Mouse (Mus musculus): ENCODE results near the gene Lix1l.
"Not testable (repeated sequence)": the region's sequence is repeated elsewhere in the genome, so short reads cannot be mapped to it uniquely, and the experiment has no call there.

Lix1l gene

DNA sequence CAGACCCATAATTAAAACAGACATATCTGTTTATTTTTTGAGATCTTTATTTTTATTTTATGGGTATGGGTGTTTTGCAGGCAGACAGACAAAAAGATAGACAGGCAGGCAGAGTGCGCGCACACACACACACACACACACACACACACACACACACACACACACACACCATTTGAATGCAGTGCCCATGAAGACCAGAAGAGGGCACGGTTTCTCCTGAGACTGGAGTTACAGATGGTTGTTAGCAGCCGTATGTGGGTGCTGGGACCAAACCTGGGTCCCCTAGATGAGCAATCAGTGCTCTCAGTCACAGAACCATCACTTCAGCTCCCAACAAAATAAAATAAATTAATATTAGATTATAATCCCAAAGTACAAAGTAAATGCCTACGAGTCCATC is 17.6 kb upstream of the Lix1l start:
- no peak for DNase-seq (ENCODE audit: low spot score in 2 of 2)

DNA sequence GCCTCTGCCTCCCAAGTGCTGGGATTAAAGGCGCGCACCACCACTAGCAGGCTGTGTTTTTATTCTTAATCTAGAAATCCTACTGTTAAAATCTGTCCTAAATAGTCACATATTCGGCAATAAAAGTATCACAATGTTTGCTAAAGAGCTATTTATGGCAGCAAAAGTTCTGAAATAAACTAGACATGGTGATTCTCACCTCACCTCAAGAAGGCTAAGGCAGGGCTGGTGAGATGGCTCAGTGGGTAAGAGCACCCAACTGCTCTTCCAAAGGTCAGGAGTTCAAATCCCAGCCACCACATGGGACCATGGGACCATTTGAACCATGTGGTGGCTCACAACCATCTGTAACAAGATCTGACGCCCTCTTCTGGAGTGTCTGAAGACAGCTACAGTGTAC is 10.3 kb upstream of the Lix1l start:
- no peak for DNase-seq (ENCODE audit: low spot score in 2 of 2)

- no peak for DNase-seq (ENCODE audit: low spot score in 2 of 2)
Measured at GRCm38 (mm10) chr3:96593374-96593773, 7.6 kb upstream of the Lix1l start.

GRCm38 (mm10) chr3:96593790-96594560 is 7.0 kb upstream of the Lix1l start, which contains the start of gene Polr3gl:
TSS of gene Polr3gl (minus strand) at chr3:96594181.
- peak; percentile 93 to 95 for DNase-seq (ENCODE audit: low spot score in 2 of 2)

- DNase-seq (ENCODE audit: low spot score in 2 of 2), result no peak
Measured at GRCm38 (mm10) chr3:96594851-96595250, 6.1 kb upstream of the Lix1l start.

GRCm38 (mm10) chr3:96595661-96596060 is 5.3 kb upstream of the Lix1l start:
- DNase-seq (ENCODE audit: low spot score in 2 of 2), result no peak

GRCm38 (mm10) chr3:96596228-96596707 is 4.7 kb upstream of the Lix1l start, which contains the start of gene Ankrd34a:
TSS of gene Ankrd34a (plus strand) at chr3:96596636.
- no peak for DNase-seq (ENCODE audit: low spot score in 2 of 2)

- DNase-seq (ENCODE audit: low spot score in 2 of 2), result no peak
Measured at GRCm38 (mm10) chr3:96596855-96597254, 4.1 kb upstream of the Lix1l start.

DNA sequence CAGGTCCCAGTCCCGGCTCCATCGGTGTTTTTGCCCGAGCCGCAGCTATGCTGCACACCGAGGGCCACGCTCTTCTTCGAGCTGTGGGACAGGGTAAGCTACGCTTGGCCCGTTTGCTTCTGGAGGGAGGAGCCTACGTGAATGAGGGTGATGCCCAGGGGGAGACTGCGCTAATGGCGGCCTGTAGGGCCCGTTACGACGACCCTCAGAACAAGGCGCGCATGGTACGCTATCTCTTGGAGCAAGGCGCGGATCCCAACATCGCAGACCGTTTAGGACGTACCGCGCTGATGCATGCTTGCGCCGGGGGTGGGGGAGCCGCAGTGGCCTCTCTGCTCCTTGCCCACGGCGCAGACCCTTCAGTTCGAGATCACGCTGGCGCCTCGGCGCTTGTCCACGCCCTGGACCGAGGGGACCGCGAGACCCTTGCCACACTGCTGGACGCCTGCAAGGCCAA is 3.5 kb upstream of the Lix1l start:
- DNase-seq (ENCODE audit: low spot score in 2 of 2), result no peak

DNA sequence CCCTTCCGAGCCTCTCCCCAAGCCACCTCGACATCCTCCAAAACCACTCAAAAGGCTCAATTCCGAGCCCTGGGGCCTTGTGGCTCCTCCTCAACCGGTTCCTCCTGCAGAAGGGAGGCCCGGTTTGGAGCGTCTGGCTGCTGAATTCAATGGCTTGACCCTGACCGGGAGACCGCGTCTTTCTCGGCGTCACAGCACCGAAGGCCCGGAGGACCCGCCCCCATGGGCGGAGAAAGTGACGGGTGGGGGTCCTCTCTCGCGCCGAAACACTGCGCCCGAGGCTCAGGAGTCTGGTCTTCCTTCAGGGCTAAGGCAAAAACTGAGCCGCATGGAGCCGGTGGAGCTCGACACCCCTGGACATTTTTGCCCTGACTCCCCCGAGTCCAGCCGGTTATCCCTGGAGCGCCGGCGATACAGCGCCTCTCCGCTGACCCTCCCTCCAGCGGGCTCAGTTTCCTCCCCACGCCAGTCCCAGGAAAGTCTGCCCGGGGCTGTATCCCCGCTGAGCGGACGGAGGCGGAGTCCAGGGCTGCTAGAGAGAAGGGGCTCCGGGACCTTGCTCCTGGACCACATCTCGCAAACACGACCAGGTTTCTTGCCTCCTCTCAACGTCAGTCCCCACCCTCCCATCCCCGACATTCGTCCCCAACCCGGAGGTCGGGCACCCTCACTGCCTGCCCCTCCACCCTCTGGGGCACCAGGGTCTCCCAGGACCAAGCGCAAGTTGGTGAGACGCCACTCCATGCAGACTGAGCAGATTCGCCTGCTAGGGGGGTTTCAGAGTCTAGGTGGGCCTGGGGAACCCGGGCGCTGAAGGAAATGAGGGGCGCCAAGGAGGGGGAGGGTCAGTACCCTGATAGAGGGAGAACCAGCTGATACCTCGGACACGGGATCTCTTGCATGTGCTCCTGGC is 2.5 kb upstream of the Lix1l start:
- no peak for DNase-seq (ENCODE audit: low spot score in 2 of 2)

DNA sequence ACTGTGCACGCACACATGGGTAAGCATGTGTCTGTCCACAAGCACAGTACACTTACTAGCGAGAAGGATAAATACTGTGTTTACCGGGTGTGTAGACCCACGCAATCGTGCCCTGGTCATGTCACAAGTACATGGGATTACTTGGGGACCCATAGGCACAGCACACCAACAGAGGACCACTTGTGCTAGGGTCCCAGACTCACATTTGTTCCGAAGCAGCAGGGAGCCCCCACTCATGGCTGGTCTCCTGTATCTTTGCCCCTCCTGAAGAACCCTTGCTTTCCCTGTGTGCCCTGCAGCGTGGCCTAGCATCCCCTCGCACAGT is 1.9 kb upstream of the Lix1l start:
- no peak for DNase-seq (ENCODE audit: low spot score in 2 of 2)

GRCm38 (mm10) chr3:96599411-96599810 is 1.5 kb upstream of the Lix1l start:
- DNase-seq (ENCODE audit: low spot score in 2 of 2), result no peak

GRCm38 (mm10) chr3:96601251-96601787 is 370 bp downstream of the Lix1l start:
- DNase-seq (ENCODE audit: low spot score in 2 of 2), result no peak

- DNase-seq (ENCODE audit: low spot score in 2 of 2), result no peak
Measured at GRCm38 (mm10) chr3:96601941-96602703, 1.2 kb downstream of the Lix1l start.

GRCm38 (mm10) chr3:96602704-96603084 is 1.7 kb downstream of the Lix1l start:
- no peak for DNase-seq (ENCODE audit: low spot score in 2 of 2)

DNA sequence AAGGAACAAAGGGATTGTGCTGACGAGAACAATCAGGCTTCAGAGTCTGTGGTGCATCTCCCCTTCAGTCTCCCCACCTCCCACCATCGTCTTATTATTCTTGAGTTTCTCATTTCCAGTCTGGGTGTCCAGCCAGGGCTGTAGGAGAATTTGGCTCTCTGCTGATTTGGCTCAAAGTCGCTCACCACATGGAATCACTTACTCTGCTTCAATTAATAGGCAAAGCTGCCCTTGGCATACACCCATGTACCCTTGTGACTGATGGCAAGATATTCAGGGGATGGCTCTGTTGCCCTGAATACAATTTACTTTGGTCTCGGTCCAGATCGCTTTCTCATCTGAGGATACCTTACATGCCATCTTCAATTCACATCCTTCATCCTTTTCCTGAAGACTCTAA is 2.4 kb downstream of the Lix1l start:
- no peak for DNase-seq (ENCODE audit: low spot score in 2 of 2)

GRCm38 (mm10) chr3:96606007-96606406 is 5.1 kb downstream of the Lix1l start:
- not testable (repeated sequence) for DNase-seq (ENCODE audit: low spot score in 2 of 2)

- DNase-seq (ENCODE audit: low spot score in 2 of 2), result no peak
Measured at GRCm38 (mm10) chr3:96606618-96607017, 5.7 kb downstream of the Lix1l start.

- DNase-seq (ENCODE audit: low spot score in 2 of 2), result no peak
Measured at GRCm38 (mm10) chr3:96617941-96618340, 17.0 kb downstream of the Lix1l start.

DNA sequence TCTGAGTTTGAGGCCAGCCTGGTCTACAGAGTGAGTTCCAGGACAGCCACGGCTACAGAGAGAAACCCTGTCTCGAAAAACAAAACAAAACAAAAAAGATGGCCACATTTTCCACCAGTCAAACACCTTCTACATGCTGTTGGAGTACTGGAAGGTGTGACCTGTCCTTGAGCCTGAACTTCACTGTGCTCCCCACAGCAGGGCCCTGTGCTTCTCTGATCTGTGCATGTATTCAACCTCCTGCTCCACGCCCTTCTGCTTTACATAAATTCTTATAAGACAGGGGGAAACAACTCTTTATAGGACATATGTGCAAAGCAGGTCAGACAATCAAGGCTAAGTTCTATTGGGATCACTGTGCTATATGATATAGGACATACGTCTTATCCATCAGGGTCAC is 22.3 kb downstream of the Lix1l start:
- no peak for DNase-seq (ENCODE audit: low spot score in 2 of 2)

GRCm38 (mm10) chr3:96629729-96630600 is 29.0 kb downstream of the Lix1l start, which contains the start of gene Rbm8a:
TSS of gene Rbm8a (plus strand) at chr3:96629933.
- peak; percentile 94 to 96 for DNase-seq (ENCODE audit: low spot score in 2 of 2)
